Mouse (Mus musculus): ENCODE data around the gene Npas4.

Gene Npas4

DNA sequence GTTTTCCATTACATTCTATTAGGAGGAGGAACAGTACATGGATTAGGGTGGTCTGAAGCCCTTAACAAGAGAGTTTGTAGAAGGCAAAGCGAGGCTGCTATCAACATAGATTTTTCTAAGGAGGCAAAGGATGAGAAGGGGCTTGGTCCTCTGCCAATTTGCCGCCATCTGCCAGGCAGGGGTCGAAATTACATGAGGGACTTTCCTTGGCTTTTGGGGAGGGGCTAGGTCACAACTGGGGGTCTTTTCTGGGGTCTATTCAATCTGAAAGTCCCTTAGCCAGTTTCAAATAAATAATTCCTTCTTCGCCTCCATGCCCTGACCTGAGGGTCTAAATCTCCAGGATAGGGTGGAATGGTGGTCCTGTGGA, at the start of gene Npas4:
Npas4 (minus strand) TSS at position 61 of the 370 bp plus-strand sequence.
- DNase-seq (ENCODE audit: low read depth): no peak

DNA sequence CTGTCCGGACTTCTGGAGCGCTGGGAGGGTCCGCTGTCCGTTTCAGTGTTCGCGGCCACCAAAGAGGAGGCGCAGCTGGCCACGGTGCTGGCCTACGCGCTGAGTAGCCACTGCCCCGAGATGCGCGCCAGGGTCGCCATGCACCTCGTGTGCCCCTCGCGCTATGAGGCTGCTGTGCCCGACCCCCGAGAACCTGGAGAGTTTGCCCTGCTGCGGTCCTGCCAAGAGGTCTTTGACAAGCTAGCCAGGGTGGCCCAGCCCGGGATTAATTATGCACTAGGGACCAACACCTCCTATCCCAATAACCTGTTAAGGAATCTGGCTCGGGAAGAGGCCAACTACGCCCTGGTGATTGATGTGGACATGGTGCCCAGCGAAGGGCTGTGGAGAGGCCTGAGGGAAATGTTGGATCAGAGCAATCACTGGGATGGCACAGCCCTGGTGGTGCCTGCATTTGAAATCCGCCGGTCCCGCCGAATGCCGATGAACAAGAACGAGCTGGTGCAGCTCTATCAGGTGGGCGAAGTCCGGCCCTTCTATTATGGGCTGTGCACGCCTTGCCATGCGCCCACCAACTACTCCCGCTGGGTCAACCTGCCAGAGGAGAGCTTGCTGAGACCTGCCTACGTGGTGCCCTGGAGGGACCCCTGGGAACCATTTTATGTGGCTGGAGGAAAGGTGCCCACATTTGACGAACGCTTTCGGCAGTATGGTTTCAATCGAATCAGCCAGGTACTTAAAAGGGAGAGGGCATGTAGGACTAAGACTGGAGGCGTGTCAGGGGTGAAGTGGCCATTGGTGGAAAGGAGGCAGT, 49.4 kb upstream of the Npas4 start:
- no peak for DNase-seq (ENCODE audit: low read depth)

- peak; percentile 98 for DNase-seq (ENCODE audit: low read depth)
Observed at GRCm38 (mm10) chr19:5038709-5039156, 48.6 kb upstream of the Npas4 start, which contains the start of the genes B4gat1 and AC124502.3. TSS of gene B4gat1 (plus strand) at chr19:5038826. TSS of gene AC124502.3 (plus strand) at chr19:5038891.

GRCm38 (mm10) chr19:5037678-5038571, 47.8 kb upstream of the Npas4 start:
- peak; percentile 93 for DNase-seq (ENCODE audit: low read depth)

DNA sequence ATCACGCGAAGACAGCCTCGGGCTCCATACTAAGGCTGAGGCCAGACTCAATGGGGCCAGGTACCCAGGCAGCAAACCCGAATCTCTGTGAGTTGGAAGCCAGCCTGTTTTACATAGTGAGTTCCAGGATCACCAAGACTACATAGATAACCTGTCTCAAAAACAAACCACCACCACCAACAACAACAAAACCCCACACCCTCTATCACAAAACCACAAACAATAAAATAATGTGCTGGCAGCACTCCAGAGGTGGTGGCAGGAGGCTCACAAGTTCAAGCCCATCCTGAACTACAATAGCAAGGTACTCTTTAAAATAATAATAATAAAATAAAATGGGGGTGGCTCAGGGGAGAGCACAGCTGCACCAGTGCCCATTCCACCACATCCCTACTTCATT, 46.5 kb upstream of the Npas4 start:
- no peak for DNase-seq (ENCODE audit: low read depth)

DNA sequence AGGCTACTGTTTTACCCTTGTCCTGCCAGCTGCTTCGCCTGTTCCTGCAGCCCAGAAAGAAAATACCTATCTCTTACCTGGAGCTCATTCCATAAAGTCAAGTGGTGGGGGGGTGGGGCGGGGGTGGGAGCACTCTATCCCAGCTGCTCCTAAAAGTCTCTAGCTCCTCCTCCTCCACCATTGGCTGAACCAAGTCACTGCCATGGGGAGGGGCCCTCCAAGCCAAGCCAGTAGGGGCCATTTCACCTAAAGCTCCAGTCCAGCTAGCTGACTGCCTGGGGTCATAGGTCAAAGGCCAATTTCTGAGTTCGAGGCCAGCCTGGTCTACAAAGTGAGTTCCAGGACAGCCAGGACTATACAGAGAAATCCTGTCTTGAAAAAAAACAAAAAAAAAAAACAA, 42.6 kb upstream of the Npas4 start:
- DNase-seq (ENCODE audit: low read depth): no peak

- no peak for DNase-seq (ENCODE audit: low read depth)
Observed at GRCm38 (mm10) chr19:5026111-5026510, 36.0 kb upstream of the Npas4 start.

DNA sequence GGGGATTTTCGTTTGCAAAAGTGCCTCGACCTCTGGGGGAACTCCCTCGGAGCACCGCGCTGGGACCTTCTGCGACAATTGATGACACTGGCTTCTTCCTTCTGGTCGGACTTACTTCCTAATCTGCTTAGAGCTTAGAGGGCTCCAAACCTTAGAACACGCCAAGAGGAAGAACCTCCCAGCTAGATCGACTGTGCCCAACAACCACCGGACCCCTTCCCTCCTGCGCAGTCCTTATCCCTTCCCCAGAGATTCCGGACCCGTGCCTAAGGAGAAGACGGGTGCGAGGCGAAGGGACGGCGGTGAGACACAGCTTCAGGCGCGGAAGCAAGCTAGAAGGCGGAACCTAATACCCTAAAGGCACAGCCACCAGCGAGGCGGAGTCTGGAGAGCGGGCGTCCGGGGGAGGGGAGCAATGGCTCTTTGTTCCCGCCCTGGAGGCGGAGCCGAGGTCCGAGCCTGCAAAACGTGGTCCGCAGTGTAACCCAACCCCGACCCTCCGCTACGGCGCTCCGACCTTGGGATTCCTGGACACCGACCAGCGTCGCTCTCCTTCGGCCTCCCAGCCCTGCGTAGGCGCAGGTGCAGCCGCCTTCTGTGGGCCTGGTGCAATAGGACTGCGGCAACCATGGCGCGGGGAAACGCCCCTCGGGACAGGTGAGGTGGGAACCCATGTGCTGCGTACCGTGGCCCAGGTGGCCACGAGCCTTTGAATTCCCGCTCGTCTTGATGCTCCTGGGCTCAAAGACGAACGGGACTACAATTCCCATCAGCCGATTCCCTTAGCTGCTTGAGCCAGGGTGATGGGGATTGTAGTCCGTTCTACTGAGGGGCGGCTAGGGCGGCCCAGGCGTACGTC, 33.7 kb upstream of the Npas4 start, which contains the start of gene Slc29a2:
Slc29a2 (plus strand) TSS at position 240 of the 859 bp plus-strand sequence.
- DNase-seq (ENCODE audit: low read depth): peak; percentile 94

DNA sequence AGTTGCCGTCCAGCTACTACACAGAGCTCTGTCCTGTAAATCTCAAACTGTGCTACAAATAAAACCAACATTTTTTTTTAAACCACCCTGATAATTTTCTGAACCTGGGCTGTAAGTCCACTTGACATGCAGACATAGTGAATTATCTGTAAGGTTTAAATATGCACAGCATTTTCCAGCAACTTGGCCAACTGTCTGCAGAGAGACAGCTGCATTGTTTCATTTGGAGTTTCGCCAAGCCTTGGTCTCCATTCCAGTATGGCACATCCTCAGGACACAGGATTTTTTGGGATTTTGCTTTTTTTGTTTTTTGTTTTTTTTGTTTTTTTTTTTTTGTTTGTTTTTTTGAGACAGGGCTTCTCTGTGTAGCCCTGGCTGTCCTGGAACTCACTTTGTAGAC, 31.3 kb upstream of the Npas4 start:
- DNase-seq (ENCODE audit: low read depth): no peak

DNA sequence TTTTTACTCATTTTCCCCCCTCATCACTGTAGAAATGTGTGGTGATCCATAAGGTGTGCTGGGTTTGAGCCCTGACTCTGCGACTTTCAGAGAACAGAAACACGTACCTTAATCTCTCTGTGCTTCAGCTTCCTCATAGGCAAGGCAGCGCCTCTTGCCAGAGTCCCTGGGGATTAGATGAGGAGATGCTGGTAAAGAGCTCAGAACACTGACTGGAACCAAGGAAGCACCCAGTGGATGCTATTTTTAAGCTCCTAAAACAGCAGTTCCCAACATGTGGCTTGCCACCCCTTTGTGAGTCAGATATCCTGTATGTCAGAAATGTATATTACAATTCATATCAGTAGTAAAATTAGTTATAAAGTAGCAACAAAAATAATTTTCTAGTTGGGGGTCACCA, 28.1 kb upstream of the Npas4 start:
- peak; percentile 33 for DNase-seq (ENCODE audit: low read depth)

- peak; percentile 88 for DNase-seq (ENCODE audit: low read depth)
Observed at GRCm38 (mm10) chr19:5017611-5018010, 27.5 kb upstream of the Npas4 start.

DNA sequence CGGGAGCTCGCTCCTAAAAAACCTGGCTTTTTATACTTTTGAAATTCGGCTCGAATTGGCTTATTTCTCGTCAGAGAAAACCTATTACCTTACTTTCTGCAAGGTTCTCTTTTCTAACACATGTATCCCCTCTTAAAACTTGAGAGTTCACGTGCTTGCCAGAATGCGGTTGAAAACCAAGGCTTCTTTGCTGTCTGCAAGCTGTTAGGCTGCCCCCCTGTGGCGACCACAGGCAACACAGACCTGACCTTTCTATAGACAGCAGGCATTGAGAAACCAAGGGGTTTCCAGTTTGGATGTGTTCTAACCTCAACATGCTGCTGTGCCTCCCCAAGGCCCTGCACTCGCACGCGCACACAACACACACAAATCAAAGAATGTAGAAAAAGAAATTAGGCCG, 26.7 kb upstream of the Npas4 start:
- peak; percentile 89 for DNase-seq (ENCODE audit: low read depth)

- DNase-seq (ENCODE audit: low read depth): peak; percentile 71
Observed at GRCm38 (mm10) chr19:5016221-5016742, 26.2 kb upstream of the Npas4 start.

GRCm38 (mm10) chr19:5014961-5015398, 24.9 kb upstream of the Npas4 start:
- peak; percentile 86 for DNase-seq (ENCODE audit: low read depth)

DNA sequence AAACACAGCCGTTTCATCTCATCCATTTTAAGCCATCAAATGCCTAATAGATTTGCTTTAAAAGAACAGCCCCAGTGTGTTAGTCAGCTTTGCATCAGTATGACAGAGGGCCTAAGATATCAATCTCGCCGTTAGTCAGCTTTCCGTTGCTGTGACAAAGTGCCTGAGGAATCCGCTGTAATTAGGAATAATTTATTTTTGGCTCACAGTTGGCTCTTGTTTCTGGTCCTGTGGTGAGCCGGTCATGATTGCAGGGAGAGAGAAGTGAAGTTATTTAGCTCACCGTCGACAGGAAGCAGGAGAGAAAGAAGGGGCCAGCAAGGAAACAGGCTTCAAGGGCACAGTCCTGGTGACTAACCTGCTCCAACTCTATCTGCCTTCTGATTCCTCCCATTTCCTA, 23.0 kb upstream of the Npas4 start:
- DNase-seq (ENCODE audit: low read depth): peak; percentile 72

GRCm38 (mm10) chr19:5004925-5005324, 14.8 kb upstream of the Npas4 start:
- DNase-seq (ENCODE audit: low read depth): peak; percentile 66

- peak; percentile 54 for DNase-seq (ENCODE audit: low read depth)
Observed at GRCm38 (mm10) chr19:5003644-5004043, 13.5 kb upstream of the Npas4 start.

DNA sequence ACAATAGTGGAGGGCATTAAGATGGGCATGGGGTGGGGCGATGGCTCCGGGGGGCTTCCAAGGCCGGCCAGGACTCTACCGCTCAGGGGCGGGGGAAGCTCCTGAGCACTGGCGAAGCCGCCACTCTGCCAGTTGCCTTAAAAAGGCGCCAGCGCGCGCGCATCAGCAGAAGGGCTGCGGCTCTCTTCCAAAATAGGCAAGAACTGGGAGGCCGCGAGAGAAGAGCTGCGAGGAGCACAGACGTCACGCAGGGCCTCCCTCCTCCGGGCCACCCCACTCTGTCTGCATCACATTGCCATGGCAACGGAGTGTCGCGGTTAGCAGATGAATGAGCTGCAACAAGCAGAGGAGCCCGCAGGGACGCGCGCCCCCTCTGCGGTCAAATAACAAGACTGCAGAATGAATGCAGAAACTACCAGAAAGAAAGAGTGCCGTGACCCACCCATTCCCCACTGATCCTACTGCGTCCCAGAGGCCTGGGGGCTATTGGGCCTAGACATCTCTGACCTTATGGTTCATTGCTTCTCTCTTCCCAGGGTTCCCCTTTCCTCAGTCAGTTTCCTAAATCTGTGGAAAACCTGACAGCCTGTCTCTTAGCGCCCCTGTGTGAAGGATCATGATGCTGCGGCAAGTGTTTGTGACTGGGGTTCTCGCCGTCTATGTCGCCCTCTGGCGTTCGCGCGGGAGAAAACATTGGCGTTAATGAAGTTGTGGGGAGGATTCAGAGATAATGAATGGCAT, 11.7 kb upstream of the Npas4 start:
- DNase-seq (ENCODE audit: low read depth): peak; percentile 99

DNA sequence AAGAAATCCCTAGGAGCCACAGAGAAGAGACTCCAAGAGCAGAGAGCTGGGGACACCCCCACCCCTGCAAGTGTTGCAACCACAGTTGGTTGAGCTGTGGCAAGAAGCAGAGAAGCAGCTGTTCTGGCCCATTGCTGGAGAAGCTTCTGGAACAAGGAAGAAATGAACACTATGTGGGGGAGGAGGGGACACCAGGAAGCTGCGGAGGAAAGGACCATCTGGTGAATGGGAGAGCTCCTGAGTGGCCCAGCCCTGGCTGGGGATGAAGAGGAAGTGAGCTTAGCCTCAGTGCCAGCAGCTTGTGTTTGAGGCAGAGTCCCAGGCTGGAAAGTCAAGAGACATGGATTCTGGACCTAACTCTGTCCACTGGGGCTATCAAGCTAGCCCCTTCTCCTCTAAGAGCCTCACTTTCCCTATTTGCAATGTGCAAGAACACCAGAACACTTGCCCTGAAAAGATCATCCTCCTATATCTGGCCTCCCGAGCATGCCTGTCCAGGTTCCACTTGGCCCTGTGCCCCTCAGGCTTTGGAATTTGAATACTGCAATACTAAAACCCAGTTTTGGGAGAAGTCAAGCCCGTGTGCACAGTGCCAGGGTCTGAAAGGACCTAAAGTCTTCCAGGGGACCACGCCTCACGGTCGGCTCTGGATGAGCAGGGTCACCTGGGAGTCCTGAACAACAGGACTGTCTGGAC, 9.5 kb upstream of the Npas4 start:
- peak; percentile 59 for DNase-seq (ENCODE audit: low read depth)

- no peak for DNase-seq (ENCODE audit: low read depth)
Observed at GRCm38 (mm10) chr19:4994043-4994442, 3.9 kb upstream of the Npas4 start.

Measured in NIH3T3 (cell line).